Mouse (Mus musculus) heart, embryonic 11.5 days (tissue): ENCODE measurements around the gene Tnfaip6. TPM values are rescaled to one million over a fixed set of nuclear protein-coding genes. Genes with fewer than 3 reads are reported as not detected.

Experiments
- ATAC-seq: fragments of 200-750 bp; cut with Nextera tagmentation; replicated peaks from 2 replicates; pipeline ENCODE4 v1.8.0; 2017; ENCODE audit warnings: moderate library complexity; ENCODE audit not compliant: insufficient number of reproducible peaks, low FRiP score, low TSS enrichment
- H3K27ac ChIP-seq: fragments of 300-500 bp; sonication (generic); 2 replicates; pipeline ENCODE4 v1.5.1; 2014; ENCODE audit warnings: mild to moderate bottlenecking, low read depth, low read length
- H3K27me3 ChIP-seq: fragments of 300-500 bp; sonication (generic); 2 replicates; pipeline ENCODE4 v1.6.1; 2014; ENCODE audit warnings: mild to moderate bottlenecking, low read length, mixed read lengths; ENCODE audit not compliant: control insufficient read depth, insufficient read depth
- H3K36me3 ChIP-seq: fragments of 300-500 bp; sonication (generic); 2 replicates; pipeline ENCODE4 v1.6.1; 2014; ENCODE audit warnings: mild to moderate bottlenecking, low read length, moderate library complexity, mixed read lengths; ENCODE audit not compliant: control insufficient read depth, insufficient read depth
- H3K4me1 ChIP-seq: fragments of 300-500 bp; sonication (generic); 2 replicates; pipeline ENCODE4 v1.6.1; 2014; ENCODE audit warnings: low read length; ENCODE audit not compliant: control insufficient read depth, insufficient read depth
- H3K4me2 ChIP-seq: fragments of 300-500 bp; sonication (generic); 2 replicates; pipeline ENCODE4 v1.6.1; 2014; ENCODE audit warnings: mild to moderate bottlenecking, moderate library complexity
- H3K4me3 ChIP-seq: fragments of 300-500 bp; sonication (generic); 2 replicates; pipeline ENCODE4 v1.5.1; 2014; ENCODE audit warnings: low read depth, low read length
- H3K9ac ChIP-seq: fragments of 300-500 bp; sonication (generic); 2 replicates; pipeline ENCODE4 v1.6.1; 2014; ENCODE audit warnings: mild to moderate bottlenecking, low read depth, low read length, moderate library complexity
- H3K9me3 ChIP-seq: fragments of 300-500 bp; sonication (generic); replicated peaks from 2 replicates; pipeline ENCODE4 v1.6.1; 2016; ENCODE audit warnings: low read length; ENCODE audit not compliant: control insufficient read depth
- WGBS: fragments of 180-500 bp; shearing (Covaris S2); extraction: QIAGEN DNeasy Blood & Tissue Kit; methylation state at CpG from one replicate; pipeline ENCODE4 v1.1.7; 2014; ENCODE audit not compliant: insufficient replicate concordance; 5-methylcytosine and 5-hydroxymethylcytosine counted together
- polyA plus RNA-seq: library from polyadenylated mRNA; unstranded; fragments of >200 nt; fragmentation: Nextera tagmentation; extraction: Ambion mirVana; gene quantifications from 2 replicates; pipeline ENCODE4 v1.2.1, GENCODE M21; 2014

Gene Tnfaip6
- polyA plus RNA-seq, 1 experiment from 2014 or later, result 4.9 TPM

DNA sequence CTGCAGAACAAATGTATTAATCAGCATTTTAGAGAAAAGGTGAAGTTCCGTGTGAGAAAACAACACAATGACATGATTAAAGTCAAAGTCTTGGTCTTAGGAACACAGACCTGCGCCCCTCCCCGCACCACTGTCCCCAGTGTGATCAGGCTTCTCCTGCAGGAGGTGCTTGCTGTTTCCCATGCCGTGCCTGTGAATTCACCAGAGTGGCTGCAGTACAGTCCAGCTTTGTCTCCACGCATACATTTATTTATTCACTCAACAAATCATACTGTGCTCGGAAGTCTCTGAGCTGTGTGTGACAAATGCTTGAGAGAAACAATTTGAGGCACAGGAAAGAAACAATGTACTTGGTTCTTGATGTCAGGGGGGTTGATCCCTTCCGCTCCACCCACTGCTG lies 21.4 kb upstream of the Tnfaip6 start:
- no peaks in the 10 kb centered on the region for H3K9me3 ChIP-seq
- peak overlapping the region; percentile 58 for H3K4me2 ChIP-seq
- H3K4me1 ChIP-seq, result peaks cover 7% of the 10 kb centered on the region
- H3K36me3 ChIP-seq, result no peaks in the 10 kb centered on the region
- no peak for ATAC-seq
- H3K27me3 ChIP-seq, result no peaks in the 10 kb centered on the region
- 31% methylated on average over 7 of the region's 7 CpGs for WGBS
- peak overlapping the region; percentile 52; the same call in 1 of the 2 replicates for H3K9ac ChIP-seq
- peak overlapping the region; percentile 22; the same call in 1 of the 2 replicates for H3K27ac ChIP-seq
- H3K4me3 ChIP-seq, result no peak overlapping the region

GRCm38 (mm10) chr2:52027061-52027460 lies 10.7 kb upstream of the Tnfaip6 start:
- ATAC-seq, result no peak
- Histone ChIP-seq H3K4me3 (no peak overlapping the region), H3K4me2 (no peak overlapping the region), H3K27ac (no peak overlapping the region), H3K4me1 (no peaks in the 10 kb centered on the region), H3K9me3 (no peaks in the 10 kb centered on the region), H3K9ac (no peak overlapping the region), H3K27me3 (no peaks in the 10 kb centered on the region), H3K36me3 (no peaks in the 10 kb centered on the region)
- 69% methylated on average over 4 of the region's 4 CpGs for WGBS

DNA sequence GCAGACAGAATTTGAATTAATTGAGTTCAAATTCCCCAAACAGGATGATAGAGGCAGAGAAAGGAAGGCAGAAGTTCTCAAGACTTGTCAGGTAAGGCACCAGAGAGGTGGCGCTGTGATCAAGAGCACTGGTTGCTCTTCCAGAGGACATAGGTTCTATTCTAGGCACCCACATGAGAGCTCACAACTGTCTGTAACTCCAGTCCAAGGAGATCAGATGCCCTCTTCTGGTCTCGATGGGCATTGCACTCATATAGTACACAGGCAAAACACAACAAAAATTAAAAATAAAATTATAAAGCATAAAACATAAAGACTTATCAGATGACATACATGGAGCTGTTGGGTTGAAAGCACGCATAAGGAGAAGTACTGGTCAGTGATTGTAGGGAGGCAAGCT lies 8.4 kb upstream of the Tnfaip6 start:
- Histone ChIP-seq H3K36me3 (no peaks in the 10 kb centered on the region), H3K9ac (no peak overlapping the region), H3K4me2 (no peak overlapping the region), H3K9me3 (no peaks in the 10 kb centered on the region), H3K27ac (no peak overlapping the region), H3K27me3 (no peaks in the 10 kb centered on the region), H3K4me3 (no peak overlapping the region), H3K4me1 (no peaks in the 10 kb centered on the region)
- WGBS, result 84% methylated on average over 3 of the region's 3 CpGs
- ATAC-seq, result no peak

DNA sequence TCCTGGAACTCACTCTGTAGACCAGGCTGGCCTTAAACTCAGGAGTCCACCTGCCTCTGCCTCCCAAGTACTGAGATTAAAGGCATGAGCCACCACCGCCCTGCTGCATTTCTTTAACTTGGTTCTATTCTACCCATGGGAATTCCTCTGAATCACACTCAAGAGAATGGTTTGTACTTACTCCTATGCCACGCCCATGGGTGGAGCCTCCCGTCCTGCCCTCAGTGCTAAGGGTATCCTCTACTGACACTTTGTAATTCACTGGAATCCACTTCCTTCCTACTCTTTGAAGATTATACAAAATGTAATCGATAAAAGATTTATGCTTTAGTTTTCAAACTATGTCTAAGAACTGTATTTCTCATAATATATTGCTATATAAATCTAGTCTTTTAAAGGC lies 6.3 kb upstream of the Tnfaip6 start:
- no peak overlapping the region for H3K4me3 ChIP-seq
- H3K27me3 ChIP-seq, result no peaks in the 10 kb centered on the region
- H3K36me3 ChIP-seq, result no peaks in the 10 kb centered on the region
- no peak overlapping the region for H3K9ac ChIP-seq
- no peaks in the 10 kb centered on the region for H3K4me1 ChIP-seq
- no peak overlapping the region for H3K4me2 ChIP-seq
- H3K9me3 ChIP-seq, result no peaks in the 10 kb centered on the region
- H3K27ac ChIP-seq, result no peak overlapping the region
- WGBS, result 77% methylated on average over 4 of the region's 4 CpGs
- no peak for ATAC-seq

DNA sequence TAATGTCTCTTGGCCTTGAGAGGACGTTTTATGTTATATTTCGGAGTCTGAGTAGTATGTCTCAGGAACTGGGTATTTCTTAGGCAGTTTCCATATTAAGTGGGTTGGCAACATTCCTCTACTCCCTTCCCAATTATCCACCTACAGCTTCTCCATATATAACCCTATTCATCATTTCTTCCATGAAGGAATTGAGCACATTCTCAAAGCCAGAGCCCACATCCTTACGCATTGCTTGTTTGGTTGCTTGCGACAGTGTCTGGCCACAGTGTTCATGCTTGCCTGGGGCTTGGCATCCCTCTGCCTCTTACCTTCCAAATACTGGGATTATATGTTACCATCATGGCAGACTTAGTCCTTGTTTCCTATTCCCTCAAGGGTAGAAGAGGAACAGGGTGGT lies 3.2 kb upstream of the Tnfaip6 start:
- peaks cover 2% of the 10 kb centered on the region; the same call in 1 of the 2 replicates for H3K27me3 ChIP-seq
- H3K36me3 ChIP-seq, result no peaks in the 10 kb centered on the region
- ATAC-seq, result no peak
- H3K27ac ChIP-seq, result no peak overlapping the region
- no peaks in the 10 kb centered on the region for H3K4me1 ChIP-seq
- no peak overlapping the region for H3K4me3 ChIP-seq
- 86% methylated on average over 4 of the region's 4 CpGs for WGBS
- no peak overlapping the region for H3K9ac ChIP-seq
- H3K4me2 ChIP-seq, result no peak overlapping the region
- no peaks in the 10 kb centered on the region for H3K9me3 ChIP-seq

DNA sequence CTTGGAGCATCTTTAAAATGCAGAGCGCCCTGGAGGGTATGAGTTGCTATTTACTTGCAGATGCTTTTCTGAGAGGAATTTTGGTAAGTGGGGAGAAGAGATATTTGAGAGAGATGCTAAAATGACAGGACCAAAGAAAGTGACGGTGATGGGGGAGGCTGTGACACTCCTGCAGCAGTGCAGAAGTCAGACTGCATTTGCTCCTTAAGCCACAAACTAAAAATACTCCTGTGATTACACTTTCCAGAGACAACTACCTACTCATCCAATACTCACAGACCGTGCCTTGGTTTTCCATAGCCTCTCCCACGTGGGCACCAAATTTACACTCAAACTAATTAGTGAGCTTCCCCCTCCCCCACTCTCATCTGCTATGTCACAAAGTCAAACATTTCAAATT lies 2.7 kb upstream of the Tnfaip6 start:
- H3K27me3 ChIP-seq, result peaks cover 2% of the 10 kb centered on the region; the same call in 1 of the 2 replicates
- no peak overlapping the region for H3K4me3 ChIP-seq
- no peak overlapping the region for H3K9ac ChIP-seq
- H3K27ac ChIP-seq, result no peak overlapping the region
- 70% methylated on average over 4 of the region's 4 CpGs for WGBS
- no peak overlapping the region for H3K4me2 ChIP-seq
- ATAC-seq, result no peak
- no peaks in the 10 kb centered on the region for H3K9me3 ChIP-seq
- H3K4me1 ChIP-seq, result no peaks in the 10 kb centered on the region
- no peaks in the 10 kb centered on the region for H3K36me3 ChIP-seq

GRCm38 (mm10) chr2:52036929-52037595 lies 747 bp upstream of the Tnfaip6 start:
- Histone ChIP-seq H3K9ac (no peak overlapping the region), H3K27ac (no peak overlapping the region)
- WGBS, result 43% methylated on average over 9 of the region's 11 CpGs

DNA sequence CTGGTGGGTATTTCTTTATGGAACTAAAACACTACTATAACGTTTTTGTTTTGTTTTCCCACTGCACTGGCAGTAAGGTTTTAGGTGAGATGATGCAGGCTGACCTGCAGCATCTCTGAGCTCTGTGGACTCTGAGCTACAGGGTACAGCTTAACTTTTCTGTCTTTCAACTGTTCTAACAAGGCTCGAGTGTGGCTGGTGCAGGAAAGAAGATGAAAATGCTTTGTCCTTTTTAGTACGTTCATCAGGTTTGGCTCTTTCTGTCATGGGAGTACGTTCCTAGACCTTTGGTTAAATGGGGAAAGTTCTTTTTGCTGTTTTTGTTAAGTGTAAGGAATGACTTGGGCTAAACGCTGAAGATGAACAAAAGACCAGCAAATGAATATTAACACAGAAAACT lies 749 bp downstream of the Tnfaip6 start:
- Histone ChIP-seq H3K4me1 (no peaks in the 10 kb centered on the region), H3K27me3 (peaks cover 2% of the 10 kb centered on the region; the same call in 1 of the 2 replicates), H3K27ac (no peak overlapping the region), H3K9ac (no peak overlapping the region), H3K9me3 (no peaks in the 10 kb centered on the region), H3K4me2 (peak overlapping the region; percentile 63), H3K36me3 (no peaks in the 10 kb centered on the region), H3K4me3 (peak overlapping the region; percentile 45)
- ATAC-seq, result no peak
- WGBS, result 54% methylated on average over 5 of the region's 5 CpGs

More at GRCm38 (mm10) chr2:52036929-52037595, 747 bp upstream of the Tnfaip6 start:
- Histone ChIP-seq H3K4me2 (peak overlapping the region; percentile 63), H3K27me3 (peaks cover 2% of the 10 kb centered on the region; the same call in 1 of the 2 replicates), H3K9me3 (no peaks in the 10 kb centered on the region), H3K4me1 (no peaks in the 10 kb centered on the region), H3K36me3 (no peaks in the 10 kb centered on the region), H3K4me3 (no peak overlapping the region)
- ATAC-seq, result no peak
